Mouse (Mus musculus) heart, embryonic 10.5 days (tissue): ENCODE measurements around the gene Tbc1d12. TPM values are rescaled to one million over a fixed set of nuclear protein-coding genes. Genes with fewer than 3 reads are reported as not detected.
"Not testable (repeated sequence)": the region's sequence is repeated elsewhere in the genome, so short reads cannot be mapped to it uniquely, and the experiment has no call there.

Experiments used
- DNase-seq: peaks from one replicate; pipeline ENCODE4 v3.0.0-alpha.2; 2017; ENCODE audit warnings: low spot score
- H3K27ac ChIP-seq: fragments of 300-500 bp; sonication (generic); 2 replicates; pipeline ENCODE4 v1.5.1; 2016; ENCODE audit warnings: mild to moderate bottlenecking
- H3K27me3 ChIP-seq: fragments of 300-500 bp; sonication (generic); 2 replicates; pipeline ENCODE4 v1.6.1; 2016; ENCODE audit warnings: mild to moderate bottlenecking; ENCODE audit not compliant: poor library complexity, insufficient read depth, severe bottlenecking
- H3K36me3 ChIP-seq: fragments of 300-500 bp; sonication (generic); 2 replicates; pipeline ENCODE4 v1.6.1; 2016; ENCODE audit warnings: mild to moderate bottlenecking, moderate library complexity
- H3K4me1 ChIP-seq: fragments of 300-500 bp; sonication (generic); 2 replicates; pipeline ENCODE4 v1.6.1; 2016; ENCODE audit warnings: mild to moderate bottlenecking
- H3K4me3 ChIP-seq: fragments of 300-500 bp; sonication (generic); 2 replicates; pipeline ENCODE4 v1.5.1; 2016; ENCODE audit warnings: mild to moderate bottlenecking, moderate library complexity
- H3K9me3 ChIP-seq: fragments of 300-500 bp; sonication (generic); 2 replicates; pipeline ENCODE4 v1.6.1; 2016; ENCODE audit warnings: mild to moderate bottlenecking, moderate library complexity
- WGBS: fragments of 180-500 bp; shearing (Covaris S2); methylation state at CpG from one replicate; pipeline ENCODE4 v1.1.7; 2016; 5-methylcytosine and 5-hydroxymethylcytosine counted together
- polyA plus RNA-seq: library from polyadenylated mRNA; unstranded; fragments of >200 nt; fragmentation: Nextera tagmentation; extraction: Ambion mirVana; gene quantifications from 2 replicates; pipeline ENCODE4 v1.2.1, GENCODE M21; 2016

Gene Tbc1d12
- polyA plus RNA-seq, 1 experiment from 2014 or later, result 2.1 TPM

- no peaks in the 10 kb centered on the region for H3K9me3 ChIP-seq
- H3K27me3 ChIP-seq, result no peaks in the 10 kb centered on the region
- DNase-seq, result peak; percentile 88
- H3K4me1 ChIP-seq, result peaks cover 7% of the 10 kb centered on the region
- H3K36me3 ChIP-seq, result peaks cover 5% of the 10 kb centered on the region; the same call in 1 of the 2 replicates
- peak overlapping the region; percentile 94 for H3K27ac ChIP-seq
- peak overlapping the region; percentile 91 for H3K4me3 ChIP-seq
- under 1% methylated on average over 54 of the region's 54 CpGs for WGBS
Observed at GRCm38 (mm10) chr19:38837171-38837641, 827 bp downstream of the Tbc1d12 start.

- H3K27ac ChIP-seq, result no peak overlapping the region
- DNase-seq, result no peak
- H3K4me1 ChIP-seq, result no peaks in the 10 kb centered on the region
- no peak overlapping the region for H3K4me3 ChIP-seq
- 86% methylated on average over 5 of the region's 5 CpGs for WGBS
- no peaks in the 10 kb centered on the region for H3K27me3 ChIP-seq
- peaks cover 5% of the 10 kb centered on the region; the same call in 1 of the 2 replicates for H3K36me3 ChIP-seq
- no peaks in the 10 kb centered on the region for H3K9me3 ChIP-seq
Observed at GRCm38 (mm10) chr19:38844817-38845216, 8.4 kb downstream of the Tbc1d12 start.

GRCm38 (mm10) chr19:38846373-38846772 is 10.0 kb downstream of the Tbc1d12 start:
- 89% methylated on average over 2 of the region's 2 CpGs for WGBS
- Histone ChIP-seq H3K27ac (no peak overlapping the region), H3K36me3 (peaks cover 5% of the 10 kb centered on the region; the same call in 1 of the 2 replicates)

GRCm38 (mm10) chr19:38858224-38858623 is 21.8 kb downstream of the Tbc1d12 start:
- DNase-seq, result no peak
- Histone ChIP-seq H3K36me3 (no peaks in the 10 kb centered on the region), H3K27me3 (no peaks in the 10 kb centered on the region), H3K9me3 (no peaks in the 10 kb centered on the region), H3K27ac (no peak overlapping the region), H3K4me3 (no peak overlapping the region), H3K4me1 (0 out of 2 replicates have a peak, but pooled peaks cover 5% of the 10 kb centered on the region)
- 90% methylated on average over 3 of the region's 3 CpGs for WGBS

More at GRCm38 (mm10) chr19:38846373-38846772, 10.0 kb downstream of the Tbc1d12 start:
- no peak for DNase-seq
- Histone ChIP-seq H3K9me3 (no peaks in the 10 kb centered on the region), H3K27me3 (no peaks in the 10 kb centered on the region), H3K4me3 (no peak overlapping the region), H3K4me1 (no peaks in the 10 kb centered on the region)

- Histone ChIP-seq H3K9me3 (no peaks in the 10 kb centered on the region), H3K36me3 (0 out of 2 replicates have a peak, but pooled peaks cover 3% of the 10 kb centered on the region), H3K4me1 (no peaks in the 10 kb centered on the region), H3K4me3 (no peak overlapping the region), H3K27me3 (no peaks in the 10 kb centered on the region), H3K27ac (no peak overlapping the region)
- 90% methylated on average over 6 of the region's 6 CpGs for WGBS
- DNase-seq, result no peak
Observed at GRCm38 (mm10) chr19:38862523-38862922, 26.1 kb downstream of the Tbc1d12 start.

- not testable (repeated sequence) for H3K4me1 ChIP-seq, H3K36me3 ChIP-seq, H3K4me3 ChIP-seq, H3K9me3 ChIP-seq, H3K27ac ChIP-seq, DNase-seq, H3K27me3 ChIP-seq
- WGBS, result 81% methylated on average over 4 of the region's 8 CpGs
Observed at GRCm38 (mm10) chr19:38874825-38875224, 38.4 kb downstream of the Tbc1d12 start.

GRCm38 (mm10) chr19:38880300-38880699 is 43.9 kb downstream of the Tbc1d12 start:
- Histone ChIP-seq H3K4me3 (no peak overlapping the region), H3K27ac (no peak overlapping the region), H3K4me1 (no peaks in the 10 kb centered on the region; the same call in 1 of the 2 replicates), H3K9me3 (no peaks in the 10 kb centered on the region), H3K36me3 (0 out of 2 replicates have a peak, but pooled peaks cover 4% of the 10 kb centered on the region), H3K27me3 (no peaks in the 10 kb centered on the region)
- no peak for DNase-seq

- no peak overlapping the region for H3K27ac ChIP-seq
- H3K36me3 ChIP-seq, result no peaks in the 10 kb centered on the region
- H3K4me3 ChIP-seq, result no peak overlapping the region
- no peak for DNase-seq
- H3K27me3 ChIP-seq, result no peaks in the 10 kb centered on the region
- no peaks in the 10 kb centered on the region for H3K9me3 ChIP-seq
- WGBS, result 82% methylated on average over 12 of the region's 12 CpGs
- no peaks in the 10 kb centered on the region for H3K4me1 ChIP-seq
Observed at GRCm38 (mm10) chr19:38901146-38902135, 65.1 kb downstream of the Tbc1d12 start.

GRCm38 (mm10) chr19:38902501-38902900 is 66.1 kb downstream of the Tbc1d12 start:
- Histone ChIP-seq H3K36me3 (no peaks in the 10 kb centered on the region), H3K4me3 (no peak overlapping the region), H3K9me3 (no peaks in the 10 kb centered on the region), H3K27ac (no peak overlapping the region), H3K4me1 (no peaks in the 10 kb centered on the region), H3K27me3 (no peaks in the 10 kb centered on the region)
- 76% methylated on average over 5 of the region's 5 CpGs for WGBS
- no peak for DNase-seq

GRCm38 (mm10) chr19:38913786-38914185 is 77.4 kb downstream of the Tbc1d12 start:
- no peak for DNase-seq
- Histone ChIP-seq H3K9me3 (no peaks in the 10 kb centered on the region), H3K27ac (no peak overlapping the region), H3K4me3 (no peak overlapping the region), H3K36me3 (peaks cover 16% of the 10 kb centered on the region; the same call in 1 of the 2 replicates), H3K4me1 (no peaks in the 10 kb centered on the region), H3K27me3 (no peaks in the 10 kb centered on the region)
- 94% methylated on average over 9 of the region's 9 CpGs for WGBS

- Histone ChIP-seq H3K4me3 (no peak overlapping the region), H3K27me3 (no peaks in the 10 kb centered on the region), H3K36me3 (peaks cover 16% of the 10 kb centered on the region; the same call in 1 of the 2 replicates), H3K27ac (no peak overlapping the region), H3K4me1 (no peaks in the 10 kb centered on the region), H3K9me3 (no peaks in the 10 kb centered on the region)
- 91% methylated on average over 15 of the region's 15 CpGs for WGBS
- DNase-seq, result no peak
Observed at GRCm38 (mm10) chr19:38914926-38915325, 78.5 kb downstream of the Tbc1d12 start.

- no peak for DNase-seq
- Histone ChIP-seq H3K9me3 (no peaks in the 10 kb centered on the region), H3K4me1 (no peaks in the 10 kb centered on the region), H3K4me3 (no peak overlapping the region), H3K36me3 (peaks cover 18% of the 10 kb centered on the region; the same call in 1 of the 2 replicates), H3K27me3 (no peaks in the 10 kb centered on the region), H3K27ac (no peak overlapping the region)
- WGBS, result 41% methylated on average over 3 of the region's 3 CpGs
Observed at GRCm38 (mm10) chr19:38915677-38916076, 79.3 kb downstream of the Tbc1d12 start.
